Mouse (Mus musculus): Measurements from ENCODE around the gene Papola.

Gene Papola

GRCm38 (mm10) chr12:105867646-105868045 lies 83.2 kb downstream of the Papola start:
- no peak for DNase-seq

GRCm38 (mm10) chr12:105869242-105869641 lies 84.7 kb downstream of the Papola start:
- DNase-seq: no peak

GRCm38 (mm10) chr12:105869696-105870095 lies 85.2 kb downstream of the Papola start:
- no peak for DNase-seq

GRCm38 (mm10) chr12:105873283-105873682 lies 88.8 kb downstream of the Papola start:
- no peak for DNase-seq

GRCm38 (mm10) chr12:105875112-105875511 lies 90.6 kb downstream of the Papola start:
- DNase-seq: peak; percentile 51

GRCm38 (mm10) chr12:105876521-105876920 lies 92.0 kb downstream of the Papola start:
- no peak for DNase-seq

- DNase-seq: no peak
Observed at GRCm38 (mm10) chr12:105876931-105877330, 92.4 kb downstream of the Papola start.

- no peak for DNase-seq
Observed at GRCm38 (mm10) chr12:105878746-105879145, 94.3 kb downstream of the Papola start.

- peak; percentile 9 for DNase-seq
Observed at GRCm38 (mm10) chr12:105883799-105884514, 99.5 kb downstream of the Papola start.

GRCm38 (mm10) chr12:105884515-105885323 lies 100.2 kb downstream of the Papola start:
- no peak for DNase-seq
